Mouse (Mus musculus): ENCODE data around the gene Grk6. TPM values are rescaled to one million over a fixed set of nuclear protein-coding genes. Genes with fewer than 3 reads are reported as not detected.
"Not testable (repeated sequence)": the region's sequence is repeated elsewhere in the genome, so short reads cannot be mapped to it uniquely, and the experiment has no call there.

Grk6 gene
- polyA plus RNA-seq, 2 experiments = 22.6 to 26.1 TPM

DNA sequence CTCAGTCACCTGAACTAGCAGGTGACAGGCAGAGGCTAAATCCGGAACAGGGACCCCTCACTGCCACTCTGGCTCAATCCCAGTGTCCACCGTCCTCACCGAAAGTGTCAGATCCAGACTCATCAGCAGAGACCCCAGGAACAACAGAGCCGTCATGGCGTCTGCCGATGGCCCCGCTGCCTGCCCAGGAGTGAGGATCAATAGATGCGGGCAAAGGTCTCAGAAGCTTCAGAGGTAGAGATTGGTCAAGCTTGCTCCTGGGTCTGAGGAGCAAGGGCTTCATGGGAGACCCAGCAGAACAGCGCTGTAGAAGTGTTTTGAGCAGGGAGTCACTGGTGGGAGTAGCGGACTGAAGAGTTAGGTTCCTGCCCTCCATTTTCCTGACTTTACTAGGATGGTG, 18.3 kb upstream of the Grk6 start, which contains the start of gene F12:
TSS of gene F12 (minus strand) at position 181 of the 400 bp plus-strand sequence.
- TF ChIP-seq CTCF (IDR thresholded peaks at IDR 0.05; ENCODE audit: low read depth) = no peak
- TF ChIP-seq EP300 (IDR thresholded peaks at IDR 0.05; ENCODE audit: low read depth) = no peak
- no peaks in the 10 kb centered on the region for H3K9me3 ChIP-seq (ENCODE audit: control insufficient read depth, low read length)
- no peaks in the 10 kb centered on the region for H3K36me3 ChIP-seq (replicated peaks; ENCODE audit: control insufficient read depth, insufficient read depth, low read depth)
- DNase-seq (ENCODE audit: low read depth in 3 of 3, low spot score in 3 of 3) = no peak
- H3K9ac ChIP-seq (replicated peaks) = no peak within 1 kb of the TSS
- peaks cover 0 to 8% of the 10 kb centered on the region in 2 experiments; a peak in 1 of 4 replicates for H3K4me1 ChIP-seq (replicated peaks; ENCODE audit: control insufficient read depth in 2 of 2, insufficient read depth in 2 of 2, low read length in 1 of 2)
- no peak within 1 kb of the TSS for H3K27ac ChIP-seq
- H3K27me3 ChIP-seq (ENCODE audit: control insufficient read depth, insufficient read depth, low read length) = peaks cover 5% of the 10 kb centered on the region
- no peak for ATAC-seq (ENCODE audit: insufficient read depth)
- H3K4me3 ChIP-seq (ENCODE audit: insufficient read depth in 1 of 2, low read depth in 2 of 2, low read length in 2 of 2) = peak within 1 kb of the TSS; percentile 25 to 54
- 66% methylated on average over 10 of the region's 10 CpGs for WGBS (ENCODE audit: insufficient replicate concordance)
- peak within 1 kb of the TSS; percentile 43 for H3K4me2 ChIP-seq (ENCODE audit: low read depth)

GRCm38 (mm10) chr13:55429226-55429888, 15.5 kb upstream of the Grk6 start:
- peak overlapping the region; percentile 22; the same call in 1 of the 2 replicates for H3K4me2 ChIP-seq (ENCODE audit: low read depth)
- DNase-seq (ENCODE audit: low read depth in 3 of 3, low spot score in 3 of 3) = peak in 1 of 3 experiments; percentile 50
- H3K9ac ChIP-seq (replicated peaks) = no peak overlapping the region
- H3K4me3 ChIP-seq (ENCODE audit: insufficient read depth in 1 of 2, low read depth in 2 of 2, low read length in 2 of 2) = no peak overlapping the region
- no peaks in the 10 kb centered on the region for H3K36me3 ChIP-seq (replicated peaks; ENCODE audit: control insufficient read depth, insufficient read depth, low read depth)
- no peak overlapping the region for H3K27ac ChIP-seq
- 28% methylated on average over 12 of the region's 12 CpGs for WGBS (ENCODE audit: insufficient replicate concordance)
- peaks cover 0 to 8% of the 10 kb centered on the region in 2 experiments; a peak in 1 of 4 replicates for H3K4me1 ChIP-seq (replicated peaks; ENCODE audit: control insufficient read depth in 2 of 2, insufficient read depth in 2 of 2, low read length in 1 of 2)
- H3K9me3 ChIP-seq (ENCODE audit: control insufficient read depth, low read length) = no peaks in the 10 kb centered on the region
- peak; percentile 71 for ATAC-seq (ENCODE audit: insufficient read depth)
- H3K27me3 ChIP-seq (ENCODE audit: control insufficient read depth, insufficient read depth, low read length) = no peaks in the 10 kb centered on the region
- no peak for TF ChIP-seq CTCF (IDR thresholded peaks at IDR 0.05; ENCODE audit: low read depth)
- TF ChIP-seq EP300 (IDR thresholded peaks at IDR 0.05; ENCODE audit: low read depth) = no peak

GRCm38 (mm10) chr13:55430566-55430965, 14.3 kb upstream of the Grk6 start:
- no peak overlapping the region for H3K27ac ChIP-seq
- TF ChIP-seq CTCF (IDR thresholded peaks at IDR 0.05; ENCODE audit: low read depth) (no peak), EP300 (IDR thresholded peaks at IDR 0.05; ENCODE audit: low read depth) (no peak)
- no peaks in the 10 kb centered on the region for H3K36me3 ChIP-seq (replicated peaks; ENCODE audit: control insufficient read depth, insufficient read depth, low read depth)
- DNase-seq (ENCODE audit: low read depth in 3 of 3, low spot score in 3 of 3) (no peak), ATAC-seq (ENCODE audit: insufficient read depth) (no peak)
- H3K27me3 ChIP-seq (ENCODE audit: control insufficient read depth, insufficient read depth, low read length) = no peaks in the 10 kb centered on the region
- H3K9ac ChIP-seq (replicated peaks) = no peak overlapping the region
- H3K4me3 ChIP-seq (ENCODE audit: insufficient read depth in 1 of 2, low read depth in 2 of 2, low read length in 2 of 2) = no peak overlapping the region
- 65% methylated on average over 2 of the region's 2 CpGs for WGBS (ENCODE audit: insufficient replicate concordance)
- H3K4me1 ChIP-seq (replicated peaks; ENCODE audit: control insufficient read depth in 2 of 2, insufficient read depth in 2 of 2, low read length in 1 of 2) = peaks cover 0 to 8% of the 10 kb centered on the region in 2 experiments; a peak in 1 of 4 replicates
- no peak overlapping the region for H3K4me2 ChIP-seq (ENCODE audit: low read depth)
- H3K9me3 ChIP-seq (ENCODE audit: control insufficient read depth, low read length) = no peaks in the 10 kb centered on the region

DNA sequence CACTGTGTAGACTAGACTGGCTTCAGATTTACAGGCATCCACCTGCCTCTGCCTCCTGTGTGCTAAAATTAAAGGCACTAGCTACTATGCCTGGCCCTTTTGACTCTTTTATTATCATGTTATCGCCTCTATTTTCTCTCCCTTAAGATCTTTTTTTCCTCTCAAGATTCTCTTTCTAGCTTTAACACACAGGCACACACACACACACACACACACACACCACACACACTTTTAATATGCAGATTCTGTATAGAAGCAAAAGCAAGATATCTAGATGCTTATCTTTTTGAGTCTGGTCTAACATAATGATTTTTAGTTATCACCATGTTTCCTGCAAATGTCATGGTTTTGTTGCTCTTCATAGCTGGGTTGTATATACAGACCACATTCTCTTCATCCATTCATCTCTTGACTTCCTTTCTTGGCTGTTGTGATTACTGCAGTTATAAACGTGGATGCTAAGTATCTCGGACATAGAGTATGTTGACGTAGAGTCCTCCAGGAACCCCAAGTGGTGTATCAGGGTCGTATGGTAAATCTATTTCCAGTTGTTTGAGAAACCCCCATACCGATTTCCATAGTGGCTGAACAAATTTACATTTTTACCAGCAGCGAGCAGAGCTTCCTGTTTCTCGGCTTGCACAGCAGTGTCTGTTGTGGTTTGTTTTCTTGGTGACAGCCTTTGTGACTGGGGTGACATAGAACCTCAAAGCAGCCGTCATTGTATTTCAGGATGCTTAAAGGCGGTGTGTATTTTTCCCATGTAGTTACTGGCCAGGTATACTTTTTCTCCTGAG, 12.8 kb upstream of the Grk6 start:
- TF ChIP-seq EP300 (IDR thresholded peaks at IDR 0.05; ENCODE audit: low read depth) (no peak), CTCF (IDR thresholded peaks at IDR 0.05; ENCODE audit: low read depth) (no peak)
- Histone ChIP-seq H3K4me1 (replicated peaks; ENCODE audit: control insufficient read depth in 2 of 2, insufficient read depth in 2 of 2, low read length in 1 of 2) (peaks cover 0 to 8% of the 10 kb centered on the region in 2 experiments; a peak in 1 of 4 replicates), H3K4me2 (ENCODE audit: low read depth) (no peak overlapping the region), H3K4me3 (ENCODE audit: insufficient read depth in 1 of 2, low read depth in 2 of 2, low read length in 2 of 2) (no peak overlapping the region), H3K27me3 (ENCODE audit: control insufficient read depth, insufficient read depth, low read length) (no peaks in the 10 kb centered on the region), H3K9me3 (ENCODE audit: control insufficient read depth, low read length) (no peaks in the 10 kb centered on the region), H3K9ac (replicated peaks) (no peak overlapping the region), H3K27ac (no peak overlapping the region), H3K36me3 (replicated peaks; ENCODE audit: control insufficient read depth, insufficient read depth, low read depth) (no peaks in the 10 kb centered on the region)
- ATAC-seq (ENCODE audit: insufficient read depth) (no peak), DNase-seq (ENCODE audit: low read depth in 3 of 3, low spot score in 3 of 3) (no peak)
- WGBS (ENCODE audit: insufficient replicate concordance) = 21% methylated on average over 10 of the region's 10 CpGs

- not testable (repeated sequence) for H3K4me1 ChIP-seq (replicated peaks; ENCODE audit: control insufficient read depth in 2 of 2, insufficient read depth in 2 of 2, low read length in 1 of 2); H3K9me3 ChIP-seq (ENCODE audit: control insufficient read depth, low read length); H3K27me3 ChIP-seq (ENCODE audit: control insufficient read depth, insufficient read depth, low read length); H3K27ac ChIP-seq; ATAC-seq (ENCODE audit: insufficient read depth); H3K4me3 ChIP-seq (ENCODE audit: insufficient read depth in 1 of 2, low read depth in 2 of 2, low read length in 2 of 2); H3K36me3 ChIP-seq (replicated peaks; ENCODE audit: control insufficient read depth, insufficient read depth, low read depth); H3K4me2 ChIP-seq (ENCODE audit: low read depth); DNase-seq (ENCODE audit: low read depth in 3 of 3, low spot score in 3 of 3); H3K9ac ChIP-seq (replicated peaks)
- WGBS (ENCODE audit: insufficient replicate concordance) = 49% methylated on average over 14 of the region's 15 CpGs
These were observed 7.7 kb upstream of the Grk6 start for GRCm38 (mm10) chr13:55437111-55437629.

All from liver, embryonic 14.5 days (tissue).